Mouse (Mus musculus) heart, postnatal 0 days (tissue): Measurements from ENCODE around the gene Znrf1.

Experiments
- CTCF ChIP-seq: IDR thresholded peaks from 2 replicates; pipeline ENCODE4 v1.5.1; 2016; ENCODE audit warnings: antibody characterized with exemption, control low read depth, low read depth
- EP300 ChIP-seq: IDR thresholded peaks from 2 replicates; pipeline ENCODE4 v1.6.1; 2016; ENCODE audit warnings: antibody characterized with exemption, low read depth

GRCm38 (mm10) chr8:111648834-111649233 is 112.9 kb downstream of the Znrf1 start:
- no peak for TF ChIP-seq CTCF
- no peak for TF ChIP-seq EP300
